Comparison of ENCODE assay signal across 8 mouse cellular contexts in genomic region chr10:79613578-79614304, GRCm38 (mm10). TPM values are rescaled to one million over a fixed set of nuclear protein-coding genes. Genes with fewer than 3 reads are reported as not detected.
DNase-seq lines count a peak whose midpoint lies in the region; ATAC-seq and TF ChIP-seq lines count a peak whose summit lies in the region.

Gene C2cd4c, minus strand, starts transcription at chr10:79614025.

- peak; percentile 80 for ATAC-seq in intestine, postnatal 0 days
- ATAC-seq in megakaryocyte-erythroid progenitor cell, adult 5-6 weeks (replicated peaks; ENCODE audit: low FRiP score, low TSS enrichment, poor library complexity, severe bottlenecking): peak; percentile 84

- peak within 1 kb of the TSS; percentile 51 for H3K4me3 ChIP-seq in heart, adult 2 months
- peak within 1 kb of the TSS; percentile 48 for H3K4me3 ChIP-seq in intestine, postnatal 0 days (ENCODE audit: low read depth, low read length)
- H3K4me3 ChIP-seq in small intestine, adult 2 months (ENCODE audit: low read depth, low read length): peak within 1 kb of the TSS; percentile 63

- peaks cover 12% of the 10 kb centered on the region for H3K27me3 ChIP-seq in heart, adult 2 months (ENCODE audit: control insufficient read depth, insufficient read depth, low read length)
- H3K27me3 ChIP-seq in intestine, postnatal 0 days (replicated peaks; ENCODE audit: control insufficient read depth, insufficient read depth, low read length): peaks cover 19% of the 10 kb centered on the region
- peaks cover 14% of the 10 kb centered on the region for H3K27me3 ChIP-seq in small intestine, adult 2 months (ENCODE audit: control insufficient read depth, insufficient read depth, low read length)

- no peaks in the 10 kb centered on the region for H3K79me2 ChIP-seq in heart, adult 2 months (replicated peaks; ENCODE audit: control insufficient read depth, insufficient read depth, low read length)

- no peak for TF ChIP-seq CTCF in heart, adult 2 months (IDR thresholded peaks at IDR 0.05)
- no peak for TF ChIP-seq CTCF in intestine, postnatal 0 days (IDR thresholded peaks at IDR 0.05; ENCODE audit: low read depth)
- TF ChIP-seq CTCF in small intestine, adult 2 months (IDR thresholded peaks at IDR 0.05; ENCODE audit: extremely low read depth, insufficient read length, insufficient replicate concordance, low read depth, low read length): no peak

- H3K36me3 ChIP-seq in heart, adult 2 months (ENCODE audit: control insufficient read depth, insufficient read depth, low read length): no peaks in the 10 kb centered on the region
- no peaks in the 10 kb centered on the region for H3K36me3 ChIP-seq in intestine, postnatal 0 days (ENCODE audit: control insufficient read depth, insufficient read depth)
- H3K36me3 ChIP-seq in small intestine, adult 2 months (ENCODE audit: control insufficient read depth, insufficient read depth, low read length): no peaks in the 10 kb centered on the region

- H3K27ac ChIP-seq in heart, adult 2 months: no peak within 1 kb of the TSS
- no peak within 1 kb of the TSS for H3K27ac ChIP-seq in intestine, postnatal 0 days (ENCODE audit: low read depth, low read length)
- H3K27ac ChIP-seq in small intestine, adult 2 months (ENCODE audit: insufficient read depth, low read depth, low read length): no peak within 1 kb of the TSS

- peak within 1 kb of the TSS; percentile 96 for H3K4me2 ChIP-seq in intestine, postnatal 0 days (replicated peaks; ENCODE audit: low read depth)

- no peak for TF ChIP-seq POLR2A in heart, adult 2 months (IDR thresholded peaks at IDR 0.05; ENCODE audit: insufficient read depth, low read depth, low read length)
- no peak for TF ChIP-seq POLR2A in small intestine, adult 2 months (IDR thresholded peaks at IDR 0.05; ENCODE audit: low read depth, low read length)

- peak within 1 kb of the TSS; percentile 46 for H3K9ac ChIP-seq in heart, adult 2 months (ENCODE audit: low read depth, low read length)
- H3K9ac ChIP-seq in intestine, postnatal 0 days (ENCODE audit: low read depth, low read length): peak within 1 kb of the TSS; percentile 42; the same call in 1 of the 2 replicates

- 3% methylated on average over 60 of the region's 60 CpGs for WGBS in heart, adult 2 months
- WGBS in intestine, postnatal 0 days: 1% methylated on average over 58 of the region's 60 CpGs
- 2% methylated on average over 59 of the region's 60 CpGs for WGBS in small intestine, adult 2 months

- H3K4me1 ChIP-seq in heart, adult 2 months (ENCODE audit: control insufficient read depth, insufficient read depth, low read length): peaks cover 2% of the 10 kb centered on the region; the same call in 1 of the 2 replicates
- H3K4me1 ChIP-seq in intestine, postnatal 0 days (replicated peaks; ENCODE audit: control insufficient read depth, insufficient read depth, low read length): no peaks in the 10 kb centered on the region; the same call in none of the 2 replicates
- H3K4me1 ChIP-seq in small intestine, adult 2 months (ENCODE audit: control insufficient read depth, insufficient read depth, insufficient read length, low read length): peaks cover 6% of the 10 kb centered on the region; the same call in 1 of the 2 replicates

- DNase-seq in heart, adult 2 months: peak; percentile 34 to 45
- no peak for DNase-seq in heart, adult 9 months (ENCODE audit: low spot score in 2 of 2)
- DNase-seq in cerebellum, postnatal 25 days: peak; percentile 73 to 80
- peak; percentile 73 to 78 for DNase-seq in frontal cortex, postnatal 36 days (ENCODE audit: low spot score in 2 of 2)
- DNase-seq in left cerebral cortex, postnatal 36 days (ENCODE audit: low spot score in 2 of 2): peak; percentile 78 to 83

- intact Hi-C loops in heart, adult 2 months (cut with DNase I): no loop called here
- intact Hi-C loops in left cerebral cortex, postnatal 36 days (cut with DNase I): no loop called here

- no peaks in the 10 kb centered on the region for H3K9me3 ChIP-seq in intestine, postnatal 0 days (ENCODE audit: control insufficient read depth)

- TF ChIP-seq EP300 in heart, adult 2 months (IDR thresholded peaks at IDR 0.05; ENCODE audit: insufficient read depth, low read depth, low read length): no peak

RNA-seq across cellular contexts. Expression of gene C2cd4c, which starts in this region (rescaled TPM):
- under 1 TPM in 1 of 2 experiments, not detected in 1; 0.10 TPM for total RNA-seq in heart, adult 2 months (2021)
- 0.02 and 0.09 TPM in 2 replicates for polyA plus RNA-seq in heart, adult 2 months (2012; rRNA removed)
- polyA plus RNA-seq in intestine, postnatal 0 days (2015; fragmentation: Nextera tagmentation; extraction: Ambion mirVana): 0.05 TPM in 2 replicates
- 10 to 100 TPM; 15.7 to 16.3 TPM for total RNA-seq in left cerebral cortex, postnatal 36 days (2021)
- total RNA-seq in megakaryocyte-erythroid progenitor cell, adult 5-6 weeks (2014; fragmentation: Nextera tagmentation): not detected in 2 replicates
- not detected in 2 replicates for total RNA-seq in megakaryocyte-erythroid progenitor cell, adult 5-6 weeks (2017)
- polyA plus RNA-seq in small intestine, adult 2 months (2012; rRNA removed): 0.89 and 1.0 TPM in 2 replicates

Comparison
In these comparisons a context has a peak if more than half of its experiments do, and no peak if none do; other contexts are left out.
1. RNA of gene C2cd4c (total RNA-seq): 15.7 to 16.3 TPM in left cerebral cortex, postnatal 36 days; 0.10 TPM in heart, adult 2 months and not detected in megakaryocyte-erythroid progenitor cell, adult 5-6 weeks; every median in the first group is over 10 times any median in the second.
2. Peak in DNase-seq, H3K4me3 ChIP-seq and H3K9ac ChIP-seq in heart, adult 2 months; RNA of the gene not detected or under 1 TPM.
3. Peak in ATAC-seq, H3K4me3 ChIP-seq, H3K9ac ChIP-seq and H3K4me2 ChIP-seq in intestine, postnatal 0 days; RNA of the gene not detected or under 1 TPM.
4. Peak in ATAC-seq in megakaryocyte-erythroid progenitor cell, adult 5-6 weeks; RNA of the gene not detected or under 1 TPM.
5. DNase-seq: peak in cerebellum, postnatal 25 days (2 of 2), frontal cortex, postnatal 36 days (2 of 2) and left cerebral cortex, postnatal 36 days (2 of 2); none in heart, adult 9 months (0 of 2).
6. Peak in every context shown above with its lines, with median percentiles within 50 percentile points of each other: H3K4me3 ChIP-seq.